Mouse (Mus musculus) 3T3-L1 (cell line): ENCODE data around the gene Gid4.
A peak's percentile ranks its signal among the peaks of the same experiment; 100 is the strongest.
"Not testable (repeated sequence)": the region's sequence is repeated elsewhere in the genome, so short reads cannot be mapped to it uniquely, and the experiment has no call there.

Experiments
- DNase-seq: peaks from one replicate; pipeline ENCODE4 v3.0.0-alpha.2; 2015; ENCODE audit warnings: low read depth, low spot score

Gid4 gene

GRCm38 (mm10) chr11:60433501-60433900 is 16.6 kb downstream of the Gid4 start:
- DNase-seq, result no peak

- no peak for DNase-seq
Measured at GRCm38 (mm10) chr11:60435133-60435532, 18.2 kb downstream of the Gid4 start.

GRCm38 (mm10) chr11:60436618-60437017 is 19.7 kb downstream of the Gid4 start:
- peak; percentile 94 for DNase-seq

GRCm38 (mm10) chr11:60439621-60440020 is 22.7 kb downstream of the Gid4 start:
- not testable (repeated sequence) for DNase-seq

- no peak for DNase-seq
Measured at GRCm38 (mm10) chr11:60440176-60440575, 23.2 kb downstream of the Gid4 start.

- DNase-seq, result no peak
Measured at GRCm38 (mm10) chr11:60442896-60443295, 26.0 kb downstream of the Gid4 start.

GRCm38 (mm10) chr11:60444007-60444406 is 27.1 kb downstream of the Gid4 start:
- no peak for DNase-seq

GRCm38 (mm10) chr11:60454080-60454744 is 37.3 kb downstream of the Gid4 start, which contains the start of gene Drg2:
TSS of gene Drg2 (plus strand) at chr11:60454591.
- peak; percentile 94 for DNase-seq

GRCm38 (mm10) chr11:60454745-60455087 is 37.8 kb downstream of the Gid4 start:
- DNase-seq, result no peak

- peak; percentile 56 for DNase-seq
Measured at GRCm38 (mm10) chr11:60457973-60458372, 41.0 kb downstream of the Gid4 start.

GRCm38 (mm10) chr11:60465943-60466380 is 49.0 kb downstream of the Gid4 start:
- DNase-seq, result peak; percentile 69

- no peak for DNase-seq
Measured at GRCm38 (mm10) chr11:60469039-60469438, 52.1 kb downstream of the Gid4 start, which contains the start of gene Myo15. TSS of gene Myo15 (plus strand) at chr11:60469339.

GRCm38 (mm10) chr11:60470743-60471142 is 53.8 kb downstream of the Gid4 start:
- DNase-seq, result no peak

- no peak for DNase-seq
Measured at GRCm38 (mm10) chr11:60474534-60474933, 57.6 kb downstream of the Gid4 start.

- DNase-seq, result no peak
Measured at GRCm38 (mm10) chr11:60475668-60476362, 58.9 kb downstream of the Gid4 start.

- DNase-seq, result no peak
Measured at GRCm38 (mm10) chr11:60478121-60478520, 61.2 kb downstream of the Gid4 start.

- no peak for DNase-seq
Measured at GRCm38 (mm10) chr11:60486267-60486666, 69.3 kb downstream of the Gid4 start.

GRCm38 (mm10) chr11:60492726-60493125 is 75.8 kb downstream of the Gid4 start:
- no peak for DNase-seq

- peak; percentile 35 for DNase-seq
Measured at GRCm38 (mm10) chr11:60495692-60496091, 78.7 kb downstream of the Gid4 start.
